20 mouse cellular contexts compared by ENCODE assay signal in the genomic region with DNA sequence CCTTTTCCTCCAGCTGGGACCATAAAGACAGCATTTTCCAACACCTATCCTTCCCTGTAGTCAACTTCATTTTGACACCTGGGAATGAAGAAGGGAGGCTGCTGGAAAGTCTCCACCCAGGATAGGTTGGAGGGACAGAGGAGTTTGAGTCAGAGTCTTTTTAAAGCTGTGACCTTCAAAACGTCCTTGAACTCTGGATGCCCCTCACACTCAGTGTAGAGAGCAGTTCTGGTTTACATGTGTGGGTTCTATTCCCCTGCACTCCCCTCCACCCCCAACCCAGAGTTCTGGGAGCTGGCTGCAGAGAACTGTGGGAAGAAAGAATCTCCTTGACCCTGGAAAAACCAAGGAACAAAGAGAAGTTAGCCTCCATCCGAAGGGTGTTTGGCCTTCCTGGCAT.
DNase-seq lines count a peak whose midpoint lies in the region; ATAC-seq and TF ChIP-seq lines count a peak whose summit lies in the region.
"Had no signal": no experiment of that assay in that cellular context is flagged by ENCODE, and none has a peak within 500 bp of the region (broad histone marks: within the 10 kb centered on the region; RNA-seq: fewer than 3 reads in every experiment).

No protein-coding gene starts in this region.

- no peaks in the 10 kb centered on the region for H3K9me3 ChIP-seq in heart, embryonic 12.5 days (replicated peaks)
- no peaks in the 10 kb centered on the region for H3K9me3 ChIP-seq in heart, embryonic 16.5 days (replicated peaks; ENCODE audit: control insufficient read depth, low read length)
- no peaks in the 10 kb centered on the region for H3K9me3 ChIP-seq in ES-E14 (ENCODE audit: control insufficient read depth, insufficient read depth, low read depth, low read length)
- H3K9me3 ChIP-seq: embryonic facial prominence, embryonic 13.5 days; forebrain, embryonic 12.5 days; hindbrain, embryonic 13.5 days; kidney, embryonic 15.5 days had no signal

- in situ Hi-C loops in ES-E14 (cut with MboI; ENCODE audit: low sequenced_read_pairs in 2 of 2, unreplicated experiment in 2 of 2) = no loop called here

- no peak overlapping the region for H3K4me3 ChIP-seq in heart, embryonic 12.5 days
- H3K4me3 ChIP-seq in heart, embryonic 16.5 days (ENCODE audit: low read length) = no peak overlapping the region
- H3K4me3 ChIP-seq in ES-E14 (ENCODE audit: insufficient read depth in 1 of 2, low read depth in 1 of 2, low read length in 2 of 2, poor library complexity in 1 of 2, severe bottlenecking in 1 of 2) = no peak overlapping the region
- H3K4me3 ChIP-seq: embryonic facial prominence, embryonic 13.5 days; forebrain, embryonic 12.5 days; hindbrain, embryonic 13.5 days; kidney, embryonic 15.5 days had no signal

- 63% methylated on average over 2 of the region's 2 CpGs for WGBS in heart, embryonic 12.5 days
- WGBS in heart, embryonic 16.5 days = 39% methylated on average over 2 of the region's 2 CpGs

- ATAC-seq in heart, embryonic 12.5 days (ENCODE audit: insufficient number of reproducible peaks, low FRiP score) = no peak
- no peak for ATAC-seq in heart, embryonic 16.5 days (replicated peaks; ENCODE audit: extremely low read depth, insufficient read depth, low FRiP score)
- ATAC-seq: CD4-positive, CD25-positive, alpha-beta regulatory T cell, adult 4 months; forebrain, embryonic 16.5 days; hindbrain, postnatal 0 days had no signal

- intact Hi-C loops in heart, postnatal 10 days (cut with DNase I) = loop anchor here (5.0 kb wide), 1 partner anchor 94 kb away; a partner anchor contains a TSS

- no peaks in the 10 kb centered on the region for H3K27me3 ChIP-seq in heart, embryonic 12.5 days (replicated peaks)
- H3K27me3 ChIP-seq in heart, embryonic 16.5 days (ENCODE audit: control insufficient read depth, insufficient read depth, low read length) = no peaks in the 10 kb centered on the region
- H3K27me3 ChIP-seq: embryonic facial prominence, embryonic 13.5 days; forebrain, embryonic 12.5 days; hindbrain, embryonic 13.5 days; kidney, embryonic 15.5 days had no signal

- DNase-seq in adrenal gland, adult (ENCODE audit: inconsistent age in 2 of 2, low spot score in 1 of 2) = peak; percentile 11 to 52
- no peak for DNase-seq in adrenal gland, adult 2 months
- DNase-seq in heart, adult 11 months = no peak
- DNase-seq in heart, postnatal 10 days = no peak
- peak; percentile 11 for DNase-seq in ES-E14 (ENCODE audit: low read depth, low spot score)
- no peak for DNase-seq in cerebellum, postnatal 36 days
- DNase-seq: B cell, adult 2 months; cerebellum, adult 11 months; cerebellum, adult 8-10 months; cerebellum, postnatal 14 days; gastrocnemius, postnatal 14 days had no signal

- no peaks in the 10 kb centered on the region for H3K36me3 ChIP-seq in heart, embryonic 12.5 days
- H3K36me3 ChIP-seq in heart, embryonic 16.5 days (ENCODE audit: control insufficient read depth, insufficient read depth) = no peaks in the 10 kb centered on the region
- no peaks in the 10 kb centered on the region for H3K36me3 ChIP-seq in ES-E14 (ENCODE audit: control insufficient read depth, insufficient read depth, low read length, poor library complexity, severe bottlenecking)
- H3K36me3 ChIP-seq: embryonic facial prominence, embryonic 13.5 days; forebrain, embryonic 12.5 days; hindbrain, embryonic 13.5 days; kidney, embryonic 15.5 days had no signal

- no peak overlapping the region for H3K9ac ChIP-seq in heart, embryonic 12.5 days
- no peak overlapping the region for H3K9ac ChIP-seq in heart, embryonic 16.5 days (ENCODE audit: low read length)
- H3K9ac ChIP-seq in ES-E14 (ENCODE audit: insufficient read depth, low read depth, low read length, poor library complexity, severe bottlenecking) = no peak overlapping the region
- H3K9ac ChIP-seq: embryonic facial prominence, embryonic 13.5 days; forebrain, embryonic 12.5 days; hindbrain, embryonic 13.5 days; kidney, embryonic 15.5 days had no signal

- peaks cover 38% of the 10 kb centered on the region for H3K4me1 ChIP-seq in heart, embryonic 12.5 days (replicated peaks)
- H3K4me1 ChIP-seq in heart, embryonic 16.5 days (ENCODE audit: control insufficient read depth, insufficient read depth, low read length) = peaks cover 21% of the 10 kb centered on the region
- peaks cover 8 to 21% of the 10 kb centered on the region in 2 experiments for H3K4me1 ChIP-seq in ES-E14 (ENCODE audit: control insufficient read depth in 2 of 2, insufficient read depth in 2 of 2, low read length in 2 of 2, poor library complexity in 1 of 2)
- H3K4me1 ChIP-seq: embryonic facial prominence, embryonic 13.5 days; forebrain, embryonic 12.5 days; kidney, embryonic 15.5 days had no signal

- H3K27ac ChIP-seq in heart, embryonic 12.5 days (ENCODE audit: poor library complexity, severe bottlenecking) = peak overlapping the region; percentile 56
- peak overlapping the region; percentile 41; the same call in 1 of the 2 replicates for H3K27ac ChIP-seq in heart, embryonic 16.5 days (ENCODE audit: low read length)
- H3K27ac ChIP-seq in ES-E14 (ENCODE audit: insufficient read depth, low read depth, low read length, poor library complexity, severe bottlenecking) = no peak overlapping the region
- H3K27ac ChIP-seq: embryonic facial prominence, embryonic 13.5 days; forebrain, embryonic 12.5 days; hindbrain, embryonic 13.5 days; hindbrain, postnatal 0 days; kidney, embryonic 15.5 days had no signal

- H3K4me2 ChIP-seq in heart, embryonic 12.5 days = no peak overlapping the region
- no peak overlapping the region for H3K4me2 ChIP-seq in heart, embryonic 16.5 days (ENCODE audit: low read depth, low read length)
- H3K4me2 ChIP-seq: embryonic facial prominence, embryonic 13.5 days; forebrain, embryonic 12.5 days; hindbrain, embryonic 13.5 days; kidney, embryonic 15.5 days had no signal

TF ChIP-seq in ES-E14, 5 proteins besides CTCF, POLR2A, EP300 and RAD21:
- no peak for TF ChIP-seq ZC3H11A (IDR thresholded peaks at IDR 0.05; ENCODE audit: borderline replicate concordance, low read depth, low read length)

Comparison
In these comparisons a context has a peak if more than half of its experiments do, and no peak if none do; other contexts are left out.
1. DNase-seq: peak in adrenal gland, adult (2 of 2) and ES-E14 (single experiment); none in adrenal gland, adult 2 months (single experiment), heart, adult 11 months (single experiment), heart, postnatal 10 days (0 of 2) and cerebellum, postnatal 36 days (0 of 2).